Mouse (Mus musculus) liver, embryonic 14.5 days (tissue): Measurements from ENCODE around the gene Zfp931.

Source experiments
- CTCF ChIP-seq: IDR thresholded peaks from 2 replicates; pipeline ENCODE4 v1.5.1; 2016; ENCODE audit warnings: antibody characterized with exemption, low read depth, control low read depth
- EP300 ChIP-seq: IDR thresholded peaks from 2 replicates; pipeline ENCODE4 v1.6.1; 2016; ENCODE audit warnings: antibody characterized with exemption, low read depth

- TF ChIP-seq CTCF (no peak), EP300 (no peak)
These were observed 11.3 kb upstream of the Zfp931 start for GRCm38 (mm10) chr2:178089586-178089985.
